ENCODE assay signal across 26 mouse cellular contexts in the genomic region with DNA sequence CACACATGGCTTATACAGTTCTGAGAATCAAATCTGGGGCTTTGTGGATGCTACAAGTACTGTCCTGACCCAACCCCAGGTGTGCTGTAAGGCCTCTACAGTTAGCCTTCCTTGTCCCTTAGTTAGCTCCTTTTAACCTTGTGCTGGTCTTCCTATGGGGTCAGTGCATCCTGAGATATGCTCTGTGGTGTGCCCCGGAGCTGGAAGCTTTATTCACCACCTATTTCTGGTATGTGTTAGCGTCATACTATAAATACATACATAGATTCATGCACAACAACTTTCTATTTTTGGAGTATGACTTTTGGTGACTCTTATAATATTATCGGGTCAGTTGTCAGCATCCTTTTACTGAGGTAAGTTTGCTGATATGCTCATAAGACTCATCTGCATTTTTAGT. TPM values are rescaled to one million over a fixed set of nuclear protein-coding genes. Genes with fewer than 3 reads are reported as not detected.
DNase-seq lines count a peak whose midpoint lies in the region; ATAC-seq and TF ChIP-seq lines count a peak whose summit lies in the region.
"Had no signal": no experiment of that assay in that cellular context is flagged by ENCODE, and none has a peak within 500 bp of the region (broad histone marks: within the 10 kb centered on the region; RNA-seq: fewer than 3 reads in every experiment).

No protein-coding gene starts in this region.

- H3K9me3 ChIP-seq in heart, embryonic 14.5 days (ENCODE audit: control insufficient read depth, low read length), result peaks cover 4% of the 10 kb centered on the region; the same call in 1 of the 2 replicates
- no peaks in the 10 kb centered on the region for H3K9me3 ChIP-seq in heart, embryonic 11.5 days (replicated peaks; ENCODE audit: control insufficient read depth, low read length)
- peaks cover 5% of the 10 kb centered on the region for H3K9me3 ChIP-seq in heart, embryonic 16.5 days (replicated peaks; ENCODE audit: control insufficient read depth, low read length)
- no peaks in the 10 kb centered on the region for H3K9me3 ChIP-seq in intestine, postnatal 0 days (ENCODE audit: control insufficient read depth)
- H3K9me3 ChIP-seq in intestine, embryonic 16.5 days (ENCODE audit: control insufficient read depth, low read length), result no peaks in the 10 kb centered on the region
- H3K9me3 ChIP-seq: embryonic facial prominence, embryonic 12.5 days had no signal

- H3K4me1 ChIP-seq in heart, embryonic 14.5 days (ENCODE audit: control insufficient read depth in 2 of 2, insufficient read depth in 2 of 2, low read length in 2 of 2), result peaks cover 0 to 6% of the 10 kb centered on the region in 2 experiments; a peak in 1 of 4 replicates
- no peaks in the 10 kb centered on the region for H3K4me1 ChIP-seq in heart, embryonic 11.5 days (ENCODE audit: control insufficient read depth, insufficient read depth, low read length)
- no peaks in the 10 kb centered on the region; the same call in 1 of the 2 replicates for H3K4me1 ChIP-seq in heart, embryonic 16.5 days (ENCODE audit: control insufficient read depth, insufficient read depth, low read length)
- H3K4me1 ChIP-seq in intestine, postnatal 0 days (replicated peaks; ENCODE audit: control insufficient read depth, insufficient read depth, low read length), result no peaks in the 10 kb centered on the region
- H3K4me1 ChIP-seq in intestine, embryonic 16.5 days (ENCODE audit: control insufficient read depth, insufficient read depth, low read length), result no peaks in the 10 kb centered on the region
- H3K4me1 ChIP-seq: embryonic facial prominence, embryonic 10.5 days; embryonic facial prominence, embryonic 12.5 days; forebrain, embryonic 13.5 days had no signal

- intact Hi-C loops in gastrocnemius, adult 2 months (cut with DNase I), result no loop called here
- intact Hi-C loops in gastrocnemius, postnatal 14 days (cut with DNase I; ENCODE audit: low total_unique reads), result no loop called here

- no peak for TF ChIP-seq CTCF in gastrocnemius, adult 2 months (IDR thresholded peaks at IDR 0.05)
- TF ChIP-seq CTCF in intestine, postnatal 0 days (IDR thresholded peaks at IDR 0.05; ENCODE audit: low read depth), result no peak

- H3K9ac ChIP-seq in heart, embryonic 14.5 days (ENCODE audit: low read length), result no peak overlapping the region
- H3K9ac ChIP-seq in heart, embryonic 11.5 days (ENCODE audit: low read depth, low read length), result no peak overlapping the region
- no peak overlapping the region for H3K9ac ChIP-seq in heart, embryonic 16.5 days (ENCODE audit: low read length)
- H3K9ac ChIP-seq in intestine, postnatal 0 days (ENCODE audit: low read depth, low read length), result no peak overlapping the region
- no peak overlapping the region for H3K9ac ChIP-seq in intestine, embryonic 16.5 days (ENCODE audit: low read depth, low read length)
- H3K9ac ChIP-seq: embryonic facial prominence, embryonic 12.5 days; forebrain, embryonic 13.5 days had no signal

- ATAC-seq in heart, embryonic 14.5 days (ENCODE audit: insufficient number of reproducible peaks, insufficient read depth, low FRiP score, low read depth), result no peak
- ATAC-seq in heart, embryonic 11.5 days (replicated peaks; ENCODE audit: insufficient number of reproducible peaks, low FRiP score, low TSS enrichment), result no peak
- ATAC-seq in heart, embryonic 16.5 days (replicated peaks; ENCODE audit: extremely low read depth, insufficient read depth, low FRiP score), result peak; percentile 63
- no peak for ATAC-seq in intestine, postnatal 0 days
- ATAC-seq in intestine, embryonic 16.5 days, result no peak
- ATAC-seq: activated CD4-positive, CD25-positive, alpha-beta regulatory T cell, adult 4 months; CD4-positive, CD25-positive, alpha-beta regulatory T cell, adult 4 months; forebrain, embryonic 13.5 days; Patski had no signal

- no peaks in the 10 kb centered on the region for H3K27me3 ChIP-seq in heart, embryonic 14.5 days (ENCODE audit: control insufficient read depth, insufficient read depth, low read length)
- no peaks in the 10 kb centered on the region for H3K27me3 ChIP-seq in heart, embryonic 11.5 days (ENCODE audit: control insufficient read depth, insufficient read depth, low read length)
- H3K27me3 ChIP-seq in heart, embryonic 16.5 days (ENCODE audit: control insufficient read depth, insufficient read depth, low read length), result no peaks in the 10 kb centered on the region
- H3K27me3 ChIP-seq in intestine, postnatal 0 days (replicated peaks; ENCODE audit: control insufficient read depth, insufficient read depth, low read length), result no peaks in the 10 kb centered on the region
- no peaks in the 10 kb centered on the region for H3K27me3 ChIP-seq in intestine, embryonic 16.5 days (replicated peaks; ENCODE audit: control insufficient read depth, insufficient read depth, low read length)
- H3K27me3 ChIP-seq: CH12.LX; embryonic facial prominence, embryonic 12.5 days; forebrain, embryonic 13.5 days; Patski had no signal

- H3K4me3 ChIP-seq in gastrocnemius, adult 2 months, result no peak overlapping the region
- H3K4me3 ChIP-seq in heart, embryonic 14.5 days (ENCODE audit: control insufficient read depth in 1 of 2, insufficient read depth in 1 of 2, low read depth in 1 of 2, low read length in 2 of 2), result no peak overlapping the region
- H3K4me3 ChIP-seq in heart, embryonic 11.5 days (ENCODE audit: low read depth, low read length), result no peak overlapping the region
- H3K4me3 ChIP-seq in heart, embryonic 16.5 days (ENCODE audit: low read length), result no peak overlapping the region
- no peak overlapping the region for H3K4me3 ChIP-seq in intestine, postnatal 0 days (ENCODE audit: low read depth, low read length)
- H3K4me3 ChIP-seq in intestine, embryonic 16.5 days (ENCODE audit: low read length), result no peak overlapping the region
- H3K4me3 ChIP-seq: embryonic facial prominence, embryonic 10.5 days; embryonic facial prominence, embryonic 12.5 days; forebrain, embryonic 13.5 days had no signal

- peaks cover 98% of the 10 kb centered on the region for H3K36me3 ChIP-seq in heart, embryonic 14.5 days (ENCODE audit: control insufficient read depth, insufficient read depth, low read length)
- H3K36me3 ChIP-seq in heart, embryonic 11.5 days (ENCODE audit: control insufficient read depth, insufficient read depth, low read length), result peaks cover 45% of the 10 kb centered on the region
- peaks cover 57% of the 10 kb centered on the region for H3K36me3 ChIP-seq in heart, embryonic 16.5 days (ENCODE audit: control insufficient read depth, insufficient read depth)
- peaks cover 82% of the 10 kb centered on the region for H3K36me3 ChIP-seq in intestine, postnatal 0 days (ENCODE audit: control insufficient read depth, insufficient read depth)
- peaks cover 31% of the 10 kb centered on the region for H3K36me3 ChIP-seq in intestine, embryonic 16.5 days (ENCODE audit: control insufficient read depth, insufficient read depth, low read length)

- peak overlapping the region; percentile 64; the same call in 1 of the 2 replicates for H3K27ac ChIP-seq in gastrocnemius, adult 2 months
- peak overlapping the region; percentile 45 to 70; a peak in 3 of 4 replicates for H3K27ac ChIP-seq in heart, embryonic 14.5 days (replicated peaks in 1 of 2; ENCODE audit: control insufficient read depth in 1 of 2, insufficient read depth in 1 of 2, low read depth in 2 of 2, low read length in 2 of 2)
- H3K27ac ChIP-seq in heart, embryonic 11.5 days (ENCODE audit: low read depth, low read length), result no peak overlapping the region
- H3K27ac ChIP-seq in heart, embryonic 16.5 days (ENCODE audit: low read length), result peak overlapping the region; percentile 74
- 0 out of 2 replicates have a peak overlapping the region, but pooled peaks have one; percentile 4 for H3K27ac ChIP-seq in intestine, postnatal 0 days (ENCODE audit: low read depth, low read length)
- H3K27ac ChIP-seq in intestine, embryonic 16.5 days (ENCODE audit: low read length), result no peak overlapping the region
- H3K27ac ChIP-seq: embryonic facial prominence, embryonic 10.5 days; embryonic facial prominence, embryonic 12.5 days; forebrain, embryonic 13.5 days had no signal

- H3K4me2 ChIP-seq in heart, embryonic 14.5 days (ENCODE audit: low read length), result no peak overlapping the region
- no peak overlapping the region for H3K4me2 ChIP-seq in heart, embryonic 11.5 days
- no peak overlapping the region for H3K4me2 ChIP-seq in heart, embryonic 16.5 days (ENCODE audit: low read depth, low read length)
- H3K4me2 ChIP-seq in intestine, postnatal 0 days (replicated peaks; ENCODE audit: low read depth), result no peak overlapping the region
- no peak overlapping the region for H3K4me2 ChIP-seq in intestine, embryonic 16.5 days (ENCODE audit: low read depth, low read length)
- H3K4me2 ChIP-seq: embryonic facial prominence, embryonic 12.5 days; forebrain, embryonic 13.5 days had no signal

- no peak for DNase-seq in gastrocnemius, adult 2 months
- no peak for DNase-seq in gastrocnemius, postnatal 14 days
- no peak for DNase-seq in heart, adult 11 months
- DNase-seq: adrenal gland, adult 8-10 months; adrenal gland, postnatal 14 days; adrenal gland, postnatal 36 days; B cell, adult 2 months; cerebellum, adult 11-12 months; cerebellum, adult 2 months; cerebellum, adult 9-10 months; cerebellum, postnatal 10 days; cerebellum, postnatal 25 days had no signal

- 54% methylated on average over 3 of the region's 3 CpGs for WGBS in heart, embryonic 14.5 days
- 93% methylated on average over 3 of the region's 3 CpGs for WGBS in heart, embryonic 11.5 days (ENCODE audit: insufficient replicate concordance)
- WGBS in heart, embryonic 16.5 days, result 53% methylated on average over 3 of the region's 3 CpGs
- WGBS in intestine, postnatal 0 days, result 97% methylated on average over 3 of the region's 3 CpGs
- 97% methylated on average over 3 of the region's 3 CpGs for WGBS in intestine, embryonic 16.5 days

RNA-seq across cellular contexts. Expression of a gene that starts 12.2 kb away (rescaled TPM):
- not detected for total RNA-seq in gastrocnemius, adult 2 months (2021)
- not detected for total RNA-seq in gastrocnemius, postnatal 14 days (2021)
- 0.26 TPM in 1 of 2 replicates, not detected in the other for polyA plus RNA-seq in heart, embryonic 14.5 days (2014; fragmentation: Nextera tagmentation; extraction: Ambion mirVana)
- polyA plus RNA-seq in heart, embryonic 11.5 days (2014; fragmentation: Nextera tagmentation; extraction: Ambion mirVana), result 0.21 and 0.47 TPM in 2 replicates
- polyA plus RNA-seq in heart, embryonic 16.5 days (2015; fragmentation: Nextera tagmentation; extraction: Ambion mirVana), result 0.28 and 0.41 TPM in 2 replicates
- polyA plus RNA-seq in intestine, postnatal 0 days (2015; fragmentation: Nextera tagmentation; extraction: Ambion mirVana), result not detected in 2 replicates
- 0.12 and 0.15 TPM in 2 replicates for polyA plus RNA-seq in intestine, embryonic 16.5 days (2015; fragmentation: Nextera tagmentation; extraction: Ambion mirVana)
- total RNA-seq: adrenal gland, adult 18-20 months; adrenal gland, postnatal 14 days; adrenal gland, postnatal 36 days had no signal
- polyA plus RNA-seq: G1E had no signal

RNA-seq across cellular contexts. Expression of a gene that starts 24.4 kb away (rescaled TPM):
- total RNA-seq in gastrocnemius, adult 2 months (2021), result 100 to 1,000 TPM in 1 of 2 experiments, 10 to 100 TPM in 1; 92.4 to 118 TPM
- total RNA-seq in gastrocnemius, postnatal 14 days (2021), result 100 to 1,000 TPM in 1 of 2 experiments, 10 to 100 TPM in 1; 99.6 to 114 TPM
- 86.9 and 95.2 TPM in 2 replicates for polyA plus RNA-seq in heart, embryonic 14.5 days (2014; fragmentation: Nextera tagmentation; extraction: Ambion mirVana)
- polyA plus RNA-seq in heart, embryonic 11.5 days (2014; fragmentation: Nextera tagmentation; extraction: Ambion mirVana), result 89.5 and 95.5 TPM in 2 replicates
- polyA plus RNA-seq in heart, embryonic 16.5 days (2015; fragmentation: Nextera tagmentation; extraction: Ambion mirVana), result 91.4 and 91.5 TPM in 2 replicates
- 58.8 TPM in 2 replicates for polyA plus RNA-seq in intestine, postnatal 0 days (2015; fragmentation: Nextera tagmentation; extraction: Ambion mirVana)
- polyA plus RNA-seq in intestine, embryonic 16.5 days (2015; fragmentation: Nextera tagmentation; extraction: Ambion mirVana), result 123 and 135 TPM in 2 replicates

RNA-seq across cellular contexts. Expression of a gene that starts 24.5 kb away (rescaled TPM):
- total RNA-seq in gastrocnemius, adult 2 months (2021), result 1 to 10 TPM; 3.5 to 4.7 TPM
- total RNA-seq in gastrocnemius, postnatal 14 days (2021), result 1 to 10 TPM; 4.2 to 5.5 TPM
- polyA plus RNA-seq in heart, embryonic 14.5 days (2014; fragmentation: Nextera tagmentation; extraction: Ambion mirVana), result 19.2 and 20.9 TPM in 2 replicates
- 27.4 and 27.8 TPM in 2 replicates for polyA plus RNA-seq in heart, embryonic 11.5 days (2014; fragmentation: Nextera tagmentation; extraction: Ambion mirVana)
- 16.7 and 17.6 TPM in 2 replicates for polyA plus RNA-seq in heart, embryonic 16.5 days (2015; fragmentation: Nextera tagmentation; extraction: Ambion mirVana)
- 6.4 and 6.8 TPM in 2 replicates for polyA plus RNA-seq in intestine, postnatal 0 days (2015; fragmentation: Nextera tagmentation; extraction: Ambion mirVana)
- 18.2 and 20.6 TPM in 2 replicates for polyA plus RNA-seq in intestine, embryonic 16.5 days (2015; fragmentation: Nextera tagmentation; extraction: Ambion mirVana)

RNA-seq across cellular contexts. Expression of a gene that starts 42.7 kb away (rescaled TPM):
- total RNA-seq in gastrocnemius, adult 2 months (2021), result not detected
- not detected for total RNA-seq in gastrocnemius, postnatal 14 days (2021)
- 0.70 and 0.73 TPM in 2 replicates for polyA plus RNA-seq in heart, embryonic 14.5 days (2014; fragmentation: Nextera tagmentation; extraction: Ambion mirVana)
- polyA plus RNA-seq in heart, embryonic 11.5 days (2014; fragmentation: Nextera tagmentation; extraction: Ambion mirVana), result 0.62 and 0.82 TPM in 2 replicates
- 0.46 TPM in 1 of 2 replicates, not detected in the other for polyA plus RNA-seq in heart, embryonic 16.5 days (2015; fragmentation: Nextera tagmentation; extraction: Ambion mirVana)
- 0.26 TPM in 1 of 2 replicates, not detected in the other for polyA plus RNA-seq in intestine, postnatal 0 days (2015; fragmentation: Nextera tagmentation; extraction: Ambion mirVana)
- polyA plus RNA-seq in intestine, embryonic 16.5 days (2015; fragmentation: Nextera tagmentation; extraction: Ambion mirVana), result 0.47 and 0.71 TPM in 2 replicates
- total RNA-seq: adrenal gland, adult 18-20 months; adrenal gland, postnatal 14 days had no signal
- polyA plus RNA-seq: G1E had no signal

RNA-seq across cellular contexts. Expression of a gene that starts 47.6 kb away (rescaled TPM):
- under 1 TPM; 0.31 to 0.84 TPM for total RNA-seq in gastrocnemius, adult 2 months (2021)
- under 1 TPM; 0.25 to 0.84 TPM for total RNA-seq in gastrocnemius, postnatal 14 days (2021)
- polyA plus RNA-seq in heart, embryonic 14.5 days (2014; fragmentation: Nextera tagmentation; extraction: Ambion mirVana), result 1.1 and 1.8 TPM in 2 replicates
- 0.43 and 1.5 TPM in 2 replicates for polyA plus RNA-seq in heart, embryonic 11.5 days (2014; fragmentation: Nextera tagmentation; extraction: Ambion mirVana)
- polyA plus RNA-seq in heart, embryonic 16.5 days (2015; fragmentation: Nextera tagmentation; extraction: Ambion mirVana), result 1.1 and 1.9 TPM in 2 replicates
- polyA plus RNA-seq in intestine, postnatal 0 days (2015; fragmentation: Nextera tagmentation; extraction: Ambion mirVana), result 0.86 and 1.5 TPM in 2 replicates
- 0.22 and 0.87 TPM in 2 replicates for polyA plus RNA-seq in intestine, embryonic 16.5 days (2015; fragmentation: Nextera tagmentation; extraction: Ambion mirVana)
- polyA plus RNA-seq: activated CD4-positive, CD25-positive, alpha-beta regulatory T cell, adult 4 months; G1E had no signal

Comparison
In these comparisons a context has a peak if more than half of its experiments do, and no peak if none do; other contexts are left out.
1. H3K27ac ChIP-seq: peak in gastrocnemius, adult 2 months (single experiment), heart, embryonic 14.5 days (2 of 2), heart, embryonic 16.5 days (single experiment) and intestine, postnatal 0 days (single experiment); none in heart, embryonic 11.5 days (single experiment) and intestine, embryonic 16.5 days (single experiment).